Mouse (Mus musculus): Measurements from ENCODE around the gene Ciao1. TPM values are rescaled to one million over a fixed set of nuclear protein-coding genes. Genes with fewer than 3 reads are reported as not detected.
A peak's percentile ranks its signal among the peaks of the same experiment; 100 is the strongest.
"Not testable (repeated sequence)": the region's sequence is repeated elsewhere in the genome, so short reads cannot be mapped to it uniquely, and the experiment has no call there.

Ciao1 gene
- total RNA-seq, 2 experiments from 2014 or later, result 72.6 to 75.7 TPM

DNA sequence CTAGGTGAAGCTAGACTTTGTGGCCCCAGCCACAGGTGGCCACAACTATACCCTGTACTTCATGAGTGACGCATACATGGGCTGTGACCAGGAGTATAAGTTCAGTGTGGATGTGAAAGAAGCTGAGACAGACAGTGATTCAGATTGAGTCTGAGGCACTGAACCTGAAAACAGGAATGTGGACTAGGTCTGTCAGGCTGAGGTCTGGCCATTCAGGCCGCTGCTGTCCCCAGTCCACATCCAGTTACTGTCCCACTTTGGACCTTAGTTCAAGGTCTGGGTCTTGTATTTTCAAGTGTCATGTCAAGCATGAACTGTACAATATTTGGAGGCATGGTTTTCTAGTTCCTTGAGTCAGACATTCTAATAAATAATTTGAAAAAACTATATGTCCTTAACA, 7.6 kb downstream of the Ciao1 start:
- DNase-seq (ENCODE audit: extremely low spot score in 1 of 2, low spot score in 2 of 2), result no peak
- H3K4me3 ChIP-seq, result no peak overlapping the region
- no peak overlapping the region for H3K27ac ChIP-seq
- intact Hi-C loops (cut with DNase I), result loop anchor here (10.0 kb wide), 1 partner anchor 305 kb away; the partner anchor contains the start of gene Sppl2a
- no peak for TF ChIP-seq CTCF (IDR thresholded peaks at IDR 0.05)

DNA sequence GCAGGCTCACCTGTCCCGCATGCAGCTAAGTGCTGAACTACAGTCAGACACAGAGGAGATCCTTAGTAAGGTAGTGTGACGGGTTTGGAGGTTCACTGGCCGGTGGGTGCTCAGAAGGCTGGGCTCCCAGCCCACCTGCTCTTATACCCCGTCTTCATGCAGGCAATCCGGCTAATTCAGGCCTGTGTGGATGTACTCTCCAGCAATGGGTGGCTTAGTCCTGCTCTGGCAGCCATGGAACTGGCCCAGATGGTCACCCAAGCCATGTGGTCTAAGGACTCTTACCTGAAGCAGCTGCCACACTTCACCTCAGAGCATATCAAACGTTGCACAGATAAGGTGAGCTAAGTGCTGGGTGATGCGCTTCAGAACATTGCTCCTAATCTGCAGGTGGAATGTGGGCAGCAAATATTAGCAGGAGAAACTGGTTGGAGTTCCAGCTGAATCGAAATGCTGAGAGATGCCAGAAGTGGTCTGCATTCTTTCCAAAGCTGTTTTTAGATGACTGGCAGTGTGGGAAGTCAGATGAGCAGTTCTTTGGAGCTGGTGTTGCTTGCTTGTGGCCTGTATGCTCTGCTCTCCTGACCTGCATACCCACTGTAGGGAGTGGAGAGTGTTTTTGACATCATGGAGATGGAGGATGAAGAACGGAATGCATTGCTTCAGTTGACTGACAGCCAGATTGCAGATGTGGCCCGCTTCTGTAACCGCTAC, 9.6 kb downstream of the Ciao1 start:
- no peak for TF ChIP-seq CTCF (IDR thresholded peaks at IDR 0.05)
- no peak for DNase-seq (ENCODE audit: extremely low spot score in 1 of 2, low spot score in 2 of 2)
- H3K27ac ChIP-seq, result no peak overlapping the region
- H3K4me3 ChIP-seq, result no peak overlapping the region
- intact Hi-C loops (cut with DNase I), result no loop called here

DNA sequence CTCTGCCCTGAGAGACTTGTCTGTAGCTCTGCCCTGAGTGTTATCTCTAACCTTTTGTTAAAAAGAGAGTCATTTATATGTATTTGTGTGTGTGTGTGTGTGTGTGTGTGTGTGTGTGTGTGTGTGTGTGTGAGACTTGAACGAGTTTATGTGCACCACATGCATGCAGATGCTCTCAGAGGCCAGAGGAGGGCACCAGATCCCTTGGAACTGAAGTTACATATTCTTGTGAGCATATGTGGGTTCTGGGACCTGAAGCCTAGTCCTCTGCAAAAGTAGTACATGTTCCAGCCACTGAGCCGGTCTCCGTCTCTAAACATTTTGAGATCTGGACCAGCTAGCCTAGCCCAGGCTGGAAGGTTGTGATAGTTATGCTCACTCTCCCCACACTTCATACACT, 22.4 kb downstream of the Ciao1 start:
- H3K27ac ChIP-seq, result no peak overlapping the region
- intact Hi-C loops (cut with DNase I), result loop anchor here (10.0 kb wide), 2 partner anchors 310 to 390 kb away; no protein-coding TSS in a partner anchor
- H3K4me3 ChIP-seq, result no peak overlapping the region
- no peak for DNase-seq (ENCODE audit: extremely low spot score in 1 of 2, low spot score in 2 of 2)
- TF ChIP-seq CTCF (IDR thresholded peaks at IDR 0.05), result no peak

DNA sequence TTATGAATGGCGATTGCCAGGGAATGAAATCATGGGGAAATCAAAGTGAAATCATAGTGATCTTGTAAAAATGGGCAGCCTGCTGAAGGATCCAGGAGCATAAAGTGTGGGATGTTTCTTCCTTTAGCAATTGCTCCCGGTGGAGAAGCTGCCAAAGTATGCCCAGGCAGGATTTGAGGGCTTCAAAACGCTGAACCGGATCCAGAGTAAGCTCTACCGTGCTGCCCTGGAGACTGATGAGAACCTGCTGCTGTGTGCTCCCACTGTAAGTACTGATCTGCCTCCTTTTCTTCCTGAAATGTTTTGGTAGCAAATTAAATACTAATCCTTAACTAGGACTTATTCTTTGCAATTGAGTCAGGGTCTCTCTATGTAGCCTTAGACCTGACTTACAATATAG, 29.9 kb downstream of the Ciao1 start:
- Histone ChIP-seq H3K4me3 (no peak overlapping the region), H3K27ac (no peak overlapping the region)
- DNase-seq (ENCODE audit: extremely low spot score in 1 of 2, low spot score in 2 of 2), result no peak
- TF ChIP-seq CTCF (IDR thresholded peaks at IDR 0.05), result no peak
- intact Hi-C loops (cut with DNase I), result loop anchor here (10.0 kb wide), 1 partner anchor 483 kb away; no protein-coding TSS in a partner anchor

DNA sequence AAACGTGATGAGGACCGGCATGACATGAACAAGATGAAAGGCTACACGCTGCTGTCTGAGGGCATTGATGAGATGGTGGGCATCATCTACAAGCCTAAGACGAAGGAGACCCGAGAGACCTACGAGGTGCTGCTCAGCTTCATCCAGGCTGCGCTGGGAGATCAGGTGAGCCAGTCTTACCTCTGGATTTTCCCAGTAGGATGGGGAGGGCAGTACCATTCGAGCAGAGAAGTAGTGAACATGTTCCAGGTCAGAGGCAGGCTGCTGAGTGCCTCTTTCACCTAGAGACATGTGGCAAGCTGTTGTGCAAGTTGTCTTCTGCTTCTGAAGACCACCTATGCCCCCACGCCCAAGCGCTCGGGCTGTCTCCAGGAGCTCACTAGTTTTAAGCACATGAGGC, 36.9 kb downstream of the Ciao1 start:
- H3K4me3 ChIP-seq, result no peak overlapping the region
- no peak for TF ChIP-seq CTCF (IDR thresholded peaks at IDR 0.05)
- intact Hi-C loops (cut with DNase I), result loop anchor here (5.0 to 10.0 kb wide), 2 partner anchors 203 to 476 kb away; partner anchors contain the start of gene Ap4e1

DNA sequence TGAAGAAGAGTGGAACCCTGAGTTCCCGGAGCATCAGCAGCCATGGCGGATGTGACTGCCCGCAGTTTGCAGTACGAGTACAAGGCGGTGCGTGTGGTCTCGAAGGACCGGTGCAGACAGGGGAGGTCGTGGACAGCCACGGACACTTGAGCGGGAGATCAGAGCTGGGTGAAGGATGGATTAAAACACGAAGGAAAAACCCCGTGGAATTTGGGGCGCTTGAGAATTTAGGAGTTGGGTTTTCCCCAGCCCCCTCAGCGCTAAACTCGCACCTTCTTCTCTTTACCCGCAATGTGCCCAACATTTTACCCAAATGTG, 39.2 kb downstream of the Ciao1 start:
- intact Hi-C loops (cut with DNase I), result loop anchor here (2.0 to 10.0 kb wide), 3 partner anchors 26 to 114 kb away; partner anchors contain the start of genes Ciao1 and Tmem127
- TF ChIP-seq CTCF (IDR thresholded peaks at IDR 0.05), result no peak
- peak overlapping the region; percentile 85 for H3K27ac ChIP-seq
- no peak for DNase-seq (ENCODE audit: extremely low spot score in 1 of 2, low spot score in 2 of 2)
- H3K4me3 ChIP-seq, result peak overlapping the region; percentile 65

More for the DNA sequence above, 36.9 kb downstream of the Ciao1 start:
- DNase-seq (ENCODE audit: extremely low spot score in 1 of 2, low spot score in 2 of 2), result no peak
- H3K27ac ChIP-seq, result no peak overlapping the region

DNA sequence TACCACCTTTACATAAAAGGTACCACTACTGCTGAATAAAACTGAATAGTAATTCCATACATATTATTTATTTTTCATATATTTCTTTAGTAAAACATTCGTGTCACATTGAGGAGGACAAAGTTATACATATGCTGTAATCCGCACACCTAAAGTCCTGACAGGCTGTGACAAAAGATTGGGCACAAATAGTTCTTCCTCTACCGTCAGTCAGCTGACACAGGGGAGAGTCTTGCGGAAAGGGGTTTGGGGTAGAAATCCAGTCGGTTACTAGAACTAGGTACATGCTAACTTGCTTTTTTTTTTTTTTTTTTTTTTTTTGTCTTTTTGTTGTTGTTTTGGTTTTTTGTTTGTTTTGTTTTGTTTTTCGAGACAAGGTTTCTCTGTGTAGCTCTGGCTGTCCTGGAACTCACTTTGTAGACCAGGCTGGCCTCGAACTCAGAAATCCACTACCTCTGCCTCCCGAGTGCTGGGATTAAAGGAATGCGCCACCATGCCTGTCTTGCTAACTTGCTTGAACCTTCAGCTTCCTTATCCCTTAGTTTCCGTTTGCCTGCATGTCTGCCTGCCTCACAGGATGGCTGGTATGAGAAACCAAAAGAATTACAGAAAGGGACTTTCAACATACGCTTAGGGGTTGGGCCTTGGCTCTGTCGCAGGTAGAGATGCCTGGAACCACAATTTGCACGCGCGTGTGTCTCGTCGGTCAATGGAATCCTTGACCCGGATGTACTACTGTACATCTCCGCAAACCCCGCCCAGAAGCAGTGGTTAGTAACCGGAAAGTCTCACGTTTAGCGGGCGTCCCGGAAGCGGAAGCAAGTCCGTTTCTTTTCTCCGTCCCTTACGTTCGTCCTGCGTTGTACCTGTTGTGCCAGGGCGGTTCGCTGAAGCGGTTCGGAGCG, 39.8 kb downstream of the Ciao1 start, which contains the start of the genes 1810024B03Rik and Snrnp200:
1810024B03Rik (minus strand) TSS at position 734 of the 905 bp plus-strand sequence.
Snrnp200 (plus strand) TSS at position 840 of the 905 bp plus-strand sequence.
- peak; percentile 91 to 94 for DNase-seq (ENCODE audit: extremely low spot score in 1 of 2, low spot score in 2 of 2)
- peak within 1 kb of the TSS; percentile 85 for H3K27ac ChIP-seq
- TF ChIP-seq CTCF (IDR thresholded peaks at IDR 0.05), result no peak
- intact Hi-C loops (cut with DNase I), result loop anchor here (2.0 to 10.0 kb wide), 3 partner anchors 25 to 113 kb away; partner anchors contain the start of genes Ciao1 and Tmem127
- peak within 1 kb of the TSS; percentile 65 for H3K4me3 ChIP-seq

DNA sequence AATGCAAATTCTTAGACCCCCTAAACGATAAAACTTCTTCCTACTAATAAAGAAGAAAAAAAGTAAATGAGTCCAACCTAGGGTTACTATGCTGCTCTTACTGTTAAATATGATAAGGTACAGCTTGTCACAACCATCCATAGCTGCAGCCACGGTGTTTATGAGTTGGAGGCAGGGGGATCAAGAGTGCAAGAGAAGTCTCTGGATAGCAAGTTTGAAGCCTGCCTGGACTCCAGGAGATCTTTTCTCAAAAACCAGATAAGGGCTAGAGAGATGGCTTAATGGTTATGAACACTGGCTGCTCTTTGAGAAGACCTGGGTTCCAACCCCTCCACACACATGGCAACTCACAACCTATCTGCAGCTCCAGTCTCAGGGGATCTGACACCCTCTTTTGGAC, 40.7 kb downstream of the Ciao1 start:
- DNase-seq (ENCODE audit: extremely low spot score in 1 of 2, low spot score in 2 of 2), result no peak
- Histone ChIP-seq H3K27ac (no peak overlapping the region), H3K4me3 (no peak overlapping the region)
- intact Hi-C loops (cut with DNase I), result loop anchor here (10.0 kb wide), 1 partner anchor 112 kb away; no protein-coding TSS in a partner anchor
- TF ChIP-seq CTCF (IDR thresholded peaks at IDR 0.05), result no peak

DNA sequence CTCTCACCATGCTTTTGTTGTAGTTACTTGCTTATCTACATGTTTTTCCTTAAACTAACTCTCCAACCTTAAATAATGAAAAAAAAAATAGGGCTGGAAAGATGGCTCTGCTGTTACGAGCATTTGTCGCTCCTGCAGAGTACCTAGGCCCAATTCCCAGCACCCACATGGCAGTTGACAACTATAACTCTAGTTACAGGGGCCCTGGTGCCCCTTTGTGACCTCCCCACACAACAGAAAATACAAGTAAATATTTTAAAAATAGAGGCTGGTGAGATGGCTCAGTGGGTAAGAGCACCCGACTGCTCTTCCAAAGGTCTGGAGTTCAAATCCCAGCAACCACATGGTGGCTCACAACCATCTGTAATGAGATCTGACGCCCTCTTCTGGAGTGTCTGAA, 41.7 kb downstream of the Ciao1 start:
- not testable (repeated sequence) for H3K27ac ChIP-seq; H3K4me3 ChIP-seq; DNase-seq (ENCODE audit: extremely low spot score in 1 of 2, low spot score in 2 of 2)
- intact Hi-C loops (cut with DNase I), result loop anchor here (1.0 to 10.0 kb wide), 2 partner anchors 40 to 111 kb away; no protein-coding TSS in a partner anchor

DNA sequence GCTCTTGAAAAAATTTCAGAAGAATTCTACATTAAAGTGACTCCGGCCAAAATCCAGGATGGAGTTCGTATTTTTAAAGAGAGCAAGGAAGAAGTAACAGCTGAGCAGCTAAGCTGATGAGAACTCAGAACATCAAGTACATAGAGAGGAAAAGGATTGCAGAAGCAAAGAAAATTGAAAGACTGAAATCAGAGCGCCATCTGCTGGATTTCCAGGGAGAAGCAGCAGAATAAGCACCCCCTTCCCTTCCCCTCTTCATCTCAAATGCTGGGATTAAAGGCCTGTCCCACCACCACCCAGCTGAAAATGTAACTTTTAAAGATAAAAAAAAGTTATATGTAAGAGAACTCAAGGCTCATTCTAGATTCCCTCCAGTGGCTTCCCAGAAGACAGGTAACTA, 42.7 kb downstream of the Ciao1 start:
- Histone ChIP-seq H3K27ac (no peak overlapping the region), H3K4me3 (no peak overlapping the region)
- TF ChIP-seq CTCF (IDR thresholded peaks at IDR 0.05), result peak; percentile 90
- peak; percentile 38 to 69 for DNase-seq (ENCODE audit: extremely low spot score in 1 of 2, low spot score in 2 of 2)
- intact Hi-C loops (cut with DNase I), result loop anchor here (1.0 to 10.0 kb wide), 2 partner anchors 39 to 110 kb away; no protein-coding TSS in a partner anchor

Other genes starting within 250 kb of the Ciao1 start
- 10 to 100 TPM; 11.9 to 14.1 TPM for gene Ap4e1, start 239.1 kb downstream of the Ciao1 start, total RNA-seq (2021)
- 10 to 100 TPM; 25.2 to 27.7 TPM for gene Blvra, start 177.2 kb downstream of the Ciao1 start, total RNA-seq (2021)
- 1 to 10 TPM; 1.1 to 1.6 TPM for gene Ncaph, start 113.9 kb downstream of the Ciao1 start, total RNA-seq (2021)
- 1 to 10 TPM; 2.6 to 2.9 TPM for gene Itpripl1, start 104.4 kb downstream of the Ciao1 start, total RNA-seq (2021)
- gene 1810024B03Rik, start 39.5 kb downstream of the Ciao1 start, total RNA-seq (2021), result under 1 TPM; 0.66 to 0.94 TPM
- gene Snrnp200, start 39.4 kb downstream of the Ciao1 start, total RNA-seq (2021), result 10 to 100 TPM; 87.1 to 94.9 TPM
- 10 to 100 TPM; 75.5 to 76.9 TPM for gene Tmem127, start 92 bp upstream of the Ciao1 start, total RNA-seq (2021)
- gene Stard7, start 22.4 kb upstream of the Ciao1 start, total RNA-seq (2021), result 100 to 1,000 TPM in 1 of 2 experiments, 10 to 100 TPM in 1; 98.6 to 114 TPM
- gene Dusp2, start 88.3 kb upstream of the Ciao1 start, total RNA-seq (2021), result 1 to 10 TPM; 2.4 to 3.5 TPM
- not detected for gene Astl, start 90.8 kb upstream of the Ciao1 start, total RNA-seq (2021)
- gene Adra2b, start 115.4 kb upstream of the Ciao1 start, total RNA-seq (2021), result under 1 TPM; 0.32 to 0.54 TPM
- gene Gpat2, start 177.4 kb upstream of the Ciao1 start, total RNA-seq (2021), result under 1 TPM; 0.29 to 0.37 TPM
- 10 to 100 TPM; 15.9 to 20.5 TPM for gene Fahd2a, start 196.7 kb upstream of the Ciao1 start, total RNA-seq (2021)